Mouse (Mus musculus) heart, embryonic 10.5 days (tissue): ENCODE measurements around the gene Eef1akmt2. TPM values are rescaled to one million over a fixed set of nuclear protein-coding genes. Genes with fewer than 3 reads are reported as not detected.

ENCODE experiments used
- DNase-seq: peaks from one replicate; pipeline ENCODE4 v3.0.0-alpha.2; 2017; ENCODE audit warnings: low spot score
- H3K27ac ChIP-seq: fragments of 300-500 bp; sonication (generic); 2 replicates; pipeline ENCODE4 v1.5.1; 2016; ENCODE audit warnings: mild to moderate bottlenecking
- H3K27me3 ChIP-seq: fragments of 300-500 bp; sonication (generic); 2 replicates; pipeline ENCODE4 v1.6.1; 2016; ENCODE audit warnings: mild to moderate bottlenecking; ENCODE audit not compliant: poor library complexity, insufficient read depth, severe bottlenecking
- H3K36me3 ChIP-seq: fragments of 300-500 bp; sonication (generic); 2 replicates; pipeline ENCODE4 v1.6.1; 2016; ENCODE audit warnings: mild to moderate bottlenecking, moderate library complexity
- H3K4me1 ChIP-seq: fragments of 300-500 bp; sonication (generic); 2 replicates; pipeline ENCODE4 v1.6.1; 2016; ENCODE audit warnings: mild to moderate bottlenecking
- H3K4me3 ChIP-seq: fragments of 300-500 bp; sonication (generic); 2 replicates; pipeline ENCODE4 v1.5.1; 2016; ENCODE audit warnings: mild to moderate bottlenecking, moderate library complexity
- H3K9me3 ChIP-seq: fragments of 300-500 bp; sonication (generic); 2 replicates; pipeline ENCODE4 v1.6.1; 2016; ENCODE audit warnings: mild to moderate bottlenecking, moderate library complexity
- WGBS: fragments of 180-500 bp; shearing (Covaris S2); methylation state at CpG from one replicate; pipeline ENCODE4 v1.1.7; 2016; 5-methylcytosine and 5-hydroxymethylcytosine counted together
- polyA plus RNA-seq: library from polyadenylated mRNA; unstranded; fragments of >200 nt; fragmentation: Nextera tagmentation; extraction: Ambion mirVana; gene quantifications from 2 replicates; pipeline ENCODE4 v1.2.1, GENCODE M21; 2016

The Eef1akmt2 gene
- polyA plus RNA-seq, 1 experiment from 2014 or later: 54.1 TPM

GRCm38 (mm10) chr7:132888518-132889249, 36.2 kb upstream of the Eef1akmt2 start:
- Histone ChIP-seq H3K9me3 (no peaks in the 10 kb centered on the region), H3K36me3 (peaks cover 17% of the 10 kb centered on the region), H3K27ac (no peak overlapping the region), H3K4me3 (no peak overlapping the region), H3K27me3 (no peaks in the 10 kb centered on the region), H3K4me1 (peaks cover 7% of the 10 kb centered on the region; the same call in 1 of the 2 replicates)
- 60% methylated on average over 4 of the region's 4 CpGs for WGBS
- no peak for DNase-seq

- peaks cover 7% of the 10 kb centered on the region; the same call in 1 of the 2 replicates for H3K4me1 ChIP-seq
- H3K9me3 ChIP-seq: no peaks in the 10 kb centered on the region
- DNase-seq: no peak
- 61% methylated on average over 3 of the region's 3 CpGs for WGBS
- H3K27ac ChIP-seq: no peak overlapping the region
- H3K36me3 ChIP-seq: peaks cover 24% of the 10 kb centered on the region
- H3K27me3 ChIP-seq: no peaks in the 10 kb centered on the region
- H3K4me3 ChIP-seq: no peak overlapping the region
Observed at GRCm38 (mm10) chr7:132888052-132888451, 35.6 kb upstream of the Eef1akmt2 start.

GRCm38 (mm10) chr7:132887019-132887804, 34.7 kb upstream of the Eef1akmt2 start:
- peak overlapping the region; percentile 25; the same call in 1 of the 2 replicates for H3K27ac ChIP-seq
- WGBS: 62% methylated on average over 7 of the region's 7 CpGs
- H3K36me3 ChIP-seq: peaks cover 32% of the 10 kb centered on the region
- no peaks in the 10 kb centered on the region for H3K27me3 ChIP-seq
- no peaks in the 10 kb centered on the region for H3K9me3 ChIP-seq
- H3K4me3 ChIP-seq: no peak overlapping the region
- DNase-seq: no peak
- H3K4me1 ChIP-seq: peaks cover 7% of the 10 kb centered on the region; the same call in 1 of the 2 replicates

DNA sequence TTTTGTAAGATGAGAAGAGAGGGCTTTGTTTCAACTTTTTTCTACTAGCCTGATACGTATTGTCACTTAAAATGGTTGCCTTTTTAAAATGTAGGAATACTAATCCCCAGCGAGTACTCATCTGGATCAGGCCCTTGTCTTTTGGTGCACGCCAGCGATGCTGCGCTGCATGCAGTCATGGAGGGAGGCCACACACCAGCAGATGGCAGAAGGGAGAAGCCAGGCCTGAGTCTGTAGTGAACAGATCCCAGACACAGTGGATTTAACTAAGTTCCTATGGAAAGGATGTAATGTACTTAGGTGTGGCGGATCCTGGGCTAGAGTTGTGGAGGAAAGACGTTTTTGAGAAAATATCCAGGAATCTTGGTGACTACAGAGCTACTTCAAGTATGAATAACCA, 31.6 kb upstream of the Eef1akmt2 start:
- H3K36me3 ChIP-seq: peaks cover 62% of the 10 kb centered on the region
- no peaks in the 10 kb centered on the region for H3K27me3 ChIP-seq
- peaks cover 7% of the 10 kb centered on the region; the same call in 1 of the 2 replicates for H3K4me1 ChIP-seq
- DNase-seq: no peak
- no peaks in the 10 kb centered on the region for H3K9me3 ChIP-seq
- WGBS: 91% methylated on average over 7 of the region's 7 CpGs
- H3K4me3 ChIP-seq: no peak overlapping the region
- no peak overlapping the region for H3K27ac ChIP-seq

- 77% methylated on average over 2 of the region's 2 CpGs for WGBS
- Histone ChIP-seq H3K27ac (no peak overlapping the region), H3K4me3 (no peak overlapping the region), H3K27me3 (no peaks in the 10 kb centered on the region), H3K9me3 (no peaks in the 10 kb centered on the region), H3K36me3 (peaks cover 78% of the 10 kb centered on the region), H3K4me1 (peaks cover 7% of the 10 kb centered on the region; the same call in 1 of the 2 replicates)
- no peak for DNase-seq
Observed at GRCm38 (mm10) chr7:132882343-132882742, 29.9 kb upstream of the Eef1akmt2 start.

DNA sequence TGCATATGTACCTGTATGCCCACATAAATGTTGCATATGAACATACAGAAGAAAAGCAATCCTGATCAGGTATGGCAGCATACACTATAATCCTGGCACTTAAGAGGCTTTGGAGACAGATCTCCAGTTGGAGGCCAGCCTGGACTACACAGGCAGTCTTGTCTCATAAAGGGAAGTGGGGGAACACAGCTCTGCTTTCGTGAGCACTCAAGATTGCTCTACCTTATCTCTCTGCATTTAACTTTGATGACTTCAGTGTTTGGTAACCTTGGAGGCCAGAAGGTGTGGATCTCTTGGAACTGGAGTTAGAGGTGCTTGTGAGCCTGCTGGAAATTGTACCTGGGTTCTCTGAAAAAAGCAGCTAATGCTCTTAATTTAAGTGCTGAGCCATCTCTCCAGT, 27.8 kb upstream of the Eef1akmt2 start:
- H3K27ac ChIP-seq: no peak overlapping the region
- peaks cover 95% of the 10 kb centered on the region for H3K36me3 ChIP-seq
- H3K9me3 ChIP-seq: no peaks in the 10 kb centered on the region
- H3K4me1 ChIP-seq: peaks cover 3% of the 10 kb centered on the region; the same call in 1 of the 2 replicates
- no peaks in the 10 kb centered on the region for H3K27me3 ChIP-seq
- DNase-seq: no peak
- no peak overlapping the region for H3K4me3 ChIP-seq
- WGBS: 61% methylated on average over 1 of the region's 1 CpGs

DNA sequence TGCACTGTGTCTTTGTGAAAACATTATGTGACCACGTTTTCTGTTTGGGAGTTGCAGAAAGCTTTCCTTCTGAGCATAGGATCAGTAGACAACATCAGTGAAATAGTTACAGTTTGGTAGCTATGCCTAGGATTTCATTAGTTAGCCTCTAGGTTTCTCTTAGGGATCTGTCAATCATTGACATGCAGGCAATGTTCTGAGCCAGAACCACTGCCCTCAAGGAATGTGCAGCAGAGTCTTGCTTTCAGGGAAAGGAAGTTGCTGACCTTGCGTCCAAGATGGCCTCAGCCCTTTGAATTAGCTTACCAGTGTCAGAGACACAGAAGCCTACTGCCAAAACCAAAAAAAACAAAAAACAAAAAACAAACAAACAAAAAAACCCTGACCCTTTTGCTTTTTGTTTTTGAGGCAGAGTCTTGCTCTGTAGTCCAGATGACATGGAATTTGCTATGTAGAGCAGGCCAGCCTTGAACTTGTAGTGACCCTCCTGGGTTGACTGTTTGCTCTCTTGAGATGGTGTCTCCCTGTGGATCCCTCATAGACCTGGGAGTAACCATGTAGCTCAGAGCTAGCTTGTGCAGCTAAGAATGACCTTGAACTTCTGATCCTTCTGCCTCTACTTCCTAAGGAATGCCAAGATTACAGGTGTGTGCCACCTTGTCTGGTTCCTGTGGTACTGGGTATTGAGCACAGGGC, 23.1 kb upstream of the Eef1akmt2 start:
- H3K4me1 ChIP-seq: no peaks in the 10 kb centered on the region
- H3K27me3 ChIP-seq: no peaks in the 10 kb centered on the region
- WGBS: 86% methylated on average over 2 of the region's 2 CpGs
- H3K4me3 ChIP-seq: no peak overlapping the region
- peaks cover 93% of the 10 kb centered on the region for H3K36me3 ChIP-seq
- H3K9me3 ChIP-seq: no peaks in the 10 kb centered on the region
- no peak overlapping the region for H3K27ac ChIP-seq
- no peak for DNase-seq

DNA sequence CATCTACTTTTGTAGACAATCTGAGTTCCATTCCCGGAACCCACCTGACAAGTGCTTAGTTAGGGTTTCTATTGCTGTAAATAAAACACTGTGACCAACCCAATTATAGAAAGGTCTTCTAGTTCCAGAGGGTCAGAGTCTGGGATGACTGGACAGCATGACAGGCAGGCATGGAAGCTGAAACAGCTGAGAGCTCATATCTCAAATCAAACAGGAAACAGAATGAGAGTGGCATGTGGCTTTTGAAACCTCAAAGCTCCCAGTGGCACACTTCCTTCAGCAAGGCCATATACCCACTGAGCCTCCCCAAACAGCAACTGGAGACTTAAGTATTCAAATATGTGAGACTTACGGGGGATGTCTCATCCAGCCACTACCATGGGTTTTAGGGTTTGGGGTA, 20.6 kb upstream of the Eef1akmt2 start:
- H3K27me3 ChIP-seq: no peaks in the 10 kb centered on the region
- peaks cover 88% of the 10 kb centered on the region for H3K36me3 ChIP-seq
- no peak overlapping the region for H3K4me3 ChIP-seq
- H3K9me3 ChIP-seq: no peaks in the 10 kb centered on the region
- no peak for DNase-seq
- H3K27ac ChIP-seq: no peak overlapping the region
- 85% methylated on average over 2 of the region's 2 CpGs for WGBS
- no peaks in the 10 kb centered on the region for H3K4me1 ChIP-seq

DNA sequence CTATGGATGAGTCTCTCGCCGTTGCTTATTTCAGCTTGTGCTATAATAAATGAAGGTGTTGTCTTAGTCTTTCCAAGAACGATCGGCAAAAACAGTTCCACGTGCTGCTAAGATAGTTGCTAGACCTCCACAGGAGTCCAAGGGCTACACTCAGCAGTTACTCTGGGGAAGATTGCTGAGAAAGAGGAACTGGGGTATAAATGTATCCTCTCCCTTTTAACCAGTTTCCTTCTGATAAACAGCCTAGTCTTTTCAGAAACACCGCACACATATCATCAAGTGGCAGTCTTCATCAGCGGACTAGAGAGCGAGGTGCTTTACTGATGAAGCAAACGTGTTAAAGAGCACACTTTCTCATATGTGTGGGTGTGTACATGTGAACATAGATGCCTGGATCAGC, 13.8 kb upstream of the Eef1akmt2 start:
- DNase-seq: no peak
- peaks cover 53% of the 10 kb centered on the region for H3K36me3 ChIP-seq
- no peaks in the 10 kb centered on the region for H3K4me1 ChIP-seq
- 97% methylated on average over 9 of the region's 9 CpGs for WGBS
- no peak overlapping the region for H3K27ac ChIP-seq
- no peak overlapping the region for H3K4me3 ChIP-seq
- H3K9me3 ChIP-seq: no peaks in the 10 kb centered on the region
- H3K27me3 ChIP-seq: no peaks in the 10 kb centered on the region

DNA sequence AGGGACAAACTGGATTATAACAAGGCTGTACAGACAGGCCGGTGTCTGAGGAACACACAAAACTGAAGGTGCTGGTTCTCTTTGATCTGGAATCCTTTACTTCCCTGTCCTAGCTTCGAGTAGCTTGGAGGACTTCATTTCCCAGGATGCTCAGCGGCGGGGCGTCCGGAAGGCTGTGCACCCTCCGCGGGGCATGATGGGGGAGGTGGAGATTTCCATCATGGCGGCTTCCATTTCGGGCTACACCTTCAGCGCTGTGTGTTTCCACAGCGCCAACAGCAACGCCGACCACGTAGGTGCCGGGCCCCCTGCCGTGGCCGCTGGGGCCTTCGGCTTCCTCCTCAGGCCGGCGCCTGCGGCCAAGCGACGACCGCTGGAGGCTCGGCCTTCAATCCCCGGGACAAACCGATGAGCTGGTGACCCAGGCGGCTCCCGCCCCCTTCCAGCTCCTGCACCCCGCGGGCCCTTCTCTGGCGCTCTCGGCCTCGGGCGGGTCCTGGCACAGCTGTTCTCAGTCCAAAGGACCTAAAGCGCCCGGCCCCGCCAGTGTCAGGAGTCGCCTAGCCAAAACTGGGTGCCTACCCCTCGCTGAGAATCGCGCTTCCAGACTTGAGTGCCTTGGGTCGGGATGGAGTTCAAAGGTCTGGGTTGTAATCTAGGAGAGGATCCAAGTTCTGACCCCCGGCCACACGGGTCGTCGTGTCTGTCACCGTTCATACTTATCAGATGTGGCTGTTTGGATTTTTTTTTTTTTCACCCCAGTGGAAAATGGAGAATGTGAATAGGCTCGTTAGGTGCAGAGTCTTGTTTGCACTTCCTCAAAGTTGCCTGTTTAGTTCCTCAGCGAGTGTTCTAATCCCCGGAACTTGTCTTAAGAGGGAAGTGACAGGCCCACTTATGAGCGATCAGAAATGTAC, 6.8 kb upstream of the Eef1akmt2 start, which contains the start of gene Abraxas2:
Gene Abraxas2 (plus strand): TSS at position 184 of the 917 bp plus-strand sequence.
- Histone ChIP-seq H3K4me3 (peak within 1 kb of the TSS; percentile 100), H3K27me3 (no peaks in the 10 kb centered on the region), H3K27ac (peak within 1 kb of the TSS; percentile 97), H3K36me3 (no peaks in the 10 kb centered on the region), H3K4me1 (peaks cover 10% of the 10 kb centered on the region), H3K9me3 (no peaks in the 10 kb centered on the region)
- under 1% methylated on average over 53 of the region's 53 CpGs for WGBS
- DNase-seq: peak; percentile 96

- no peak overlapping the region for H3K27ac ChIP-seq
- no peaks in the 10 kb centered on the region for H3K27me3 ChIP-seq
- WGBS: 66% methylated on average over 5 of the region's 5 CpGs
- H3K36me3 ChIP-seq: no peaks in the 10 kb centered on the region
- no peaks in the 10 kb centered on the region for H3K9me3 ChIP-seq
- peaks cover 10% of the 10 kb centered on the region for H3K4me1 ChIP-seq
- H3K4me3 ChIP-seq: no peak overlapping the region
- DNase-seq: no peak
Observed at GRCm38 (mm10) chr7:132858043-132858608, 5.7 kb upstream of the Eef1akmt2 start.

GRCm38 (mm10) chr7:132856083-132856482, 3.6 kb upstream of the Eef1akmt2 start:
- peaks cover 20% of the 10 kb centered on the region for H3K4me1 ChIP-seq
- no peak for DNase-seq
- no peak overlapping the region for H3K27ac ChIP-seq
- no peaks in the 10 kb centered on the region for H3K27me3 ChIP-seq
- no peaks in the 10 kb centered on the region for H3K9me3 ChIP-seq
- WGBS: 82% methylated on average over 1 of the region's 1 CpGs
- no peak overlapping the region for H3K4me3 ChIP-seq
- H3K36me3 ChIP-seq: no peaks in the 10 kb centered on the region
